Mouse (Mus musculus): ENCODE data around the gene Uri1.

The Uri1 gene

GRCm38 (mm10) chr7:37921681-37922430 lies 101.5 kb downstream of the Uri1 start:
- no peak for DNase-seq (ENCODE audit: low read depth, low spot score)

DNA sequence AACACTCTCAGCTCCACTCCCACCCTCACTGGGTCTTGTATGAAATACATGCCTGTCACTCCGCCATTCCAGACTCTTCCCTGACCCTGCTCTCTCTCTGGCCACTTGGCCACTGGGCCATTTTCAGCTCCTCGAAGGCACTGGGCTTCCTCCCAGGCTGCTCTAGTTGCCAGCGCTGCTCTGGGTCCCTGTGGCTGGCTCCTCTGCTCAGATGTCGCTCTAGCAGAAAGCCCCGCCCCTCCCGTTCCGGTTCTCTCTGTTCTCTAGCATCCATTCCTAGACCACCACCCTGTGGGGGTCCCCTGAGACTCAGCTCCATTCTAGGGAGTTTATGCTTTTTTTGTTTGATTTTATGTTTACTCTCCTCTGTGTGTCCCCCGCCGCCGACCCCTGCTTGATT lies 104.4 kb downstream of the Uri1 start:
- no peak for DNase-seq (ENCODE audit: low read depth, low spot score)

GRCm38 (mm10) chr7:37916762-37917439 lies 106.5 kb downstream of the Uri1 start:
- no peak for DNase-seq (ENCODE audit: low read depth, low spot score)

- DNase-seq (ENCODE audit: low read depth, low spot score): no peak
These were observed 111.6 kb downstream of the Uri1 start for GRCm38 (mm10) chr7:37911802-37912122.

- no peak for DNase-seq (ENCODE audit: low read depth, low spot score)
These were observed 112.1 kb downstream of the Uri1 start for GRCm38 (mm10) chr7:37911114-37911801.

DNA sequence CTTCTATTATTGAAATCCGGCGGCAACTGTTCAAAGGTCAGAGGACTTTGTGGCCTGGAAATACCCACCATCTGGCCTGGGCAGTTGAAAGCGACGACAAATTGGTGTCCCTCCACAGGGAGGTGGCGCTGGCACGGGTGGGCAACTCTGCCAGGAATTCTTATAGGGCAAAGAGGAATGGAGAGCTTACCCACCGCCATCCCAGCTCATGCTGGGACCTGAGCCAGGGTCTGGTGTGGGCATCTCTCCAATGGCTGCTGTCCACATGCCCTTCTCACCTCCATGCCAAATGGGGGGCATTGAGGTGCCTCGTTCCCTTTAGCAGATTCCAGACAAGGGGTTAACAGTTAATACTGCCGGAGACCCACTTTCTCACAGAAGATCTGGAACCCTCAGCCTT lies 113.2 kb downstream of the Uri1 start:
- no peak for DNase-seq (ENCODE audit: low read depth, low spot score)
